ENCODE assay signal across 8 mouse cellular contexts in genomic region chr7:19092381-19093173, GRCm38 (mm10). TPM values are rescaled to one million over a fixed set of nuclear protein-coding genes. Genes with fewer than 3 reads are reported as not detected.
DNase-seq lines count a peak whose midpoint lies in the region; ATAC-seq lines count a peak whose summit lies in the region.

No protein-coding gene starts in this region.

- H3K9ac ChIP-seq in lung, embryonic 15.5 days, result peak overlapping the region; percentile 39

- H3K27me3 ChIP-seq in lung, embryonic 15.5 days, result no peaks in the 10 kb centered on the region
- peaks cover 1% of the 10 kb centered on the region for H3K27me3 ChIP-seq in splenic B cell, adult 2 months (ENCODE audit: control insufficient read depth, insufficient read depth, low read length, poor library complexity, severe bottlenecking)

- peak; percentile 72 for DNase-seq in ovary, adult 18-20 months (ENCODE audit: low spot score)
- DNase-seq in ovary, postnatal 14 days (ENCODE audit: low spot score), result no peak
- peak; percentile 87 for DNase-seq in embryo, embryonic 10 days (ENCODE audit: low spot score)
- peak; percentile 73 to 76 for DNase-seq in heart, adult 9 months (ENCODE audit: low spot score in 2 of 2)
- peak; percentile 67 for DNase-seq in kidney, adult 18-20 months
- DNase-seq in splenic B cell, adult 2 months (ENCODE audit: low read depth, low spot score), result peak; percentile 38
- no peak for DNase-seq in natural killer cell, adult 2 months (ENCODE audit: low spot score in 2 of 2)

- H3K4me2 ChIP-seq in lung, embryonic 15.5 days, result peak overlapping the region; percentile 92

- ATAC-seq in lung, embryonic 15.5 days (ENCODE audit: borderline replicate concordance, extremely low read depth, low FRiP score, low TSS enrichment), result peak; percentile 49

- 8% methylated on average over 38 of the region's 38 CpGs for WGBS in lung, embryonic 15.5 days

- H3K36me3 ChIP-seq in lung, embryonic 15.5 days, result peaks cover 32% of the 10 kb centered on the region
- H3K36me3 ChIP-seq in splenic B cell, adult 2 months (ENCODE audit: control insufficient read depth, insufficient read depth, low read length, poor library complexity, severe bottlenecking), result no peaks in the 10 kb centered on the region

- no peaks in the 10 kb centered on the region for H3K9me3 ChIP-seq in lung, embryonic 15.5 days

- H3K4me1 ChIP-seq in lung, embryonic 15.5 days, result peaks cover 40% of the 10 kb centered on the region

- H3K4me3 ChIP-seq in lung, embryonic 15.5 days, result peak overlapping the region; percentile 86

- peak overlapping the region; percentile 99 for H3K27ac ChIP-seq in lung, embryonic 15.5 days

RNA-seq across cellular contexts. Expression of gene Six5, which starts 1.8 kb away (rescaled TPM):
- 9.5 and 9.7 TPM in 2 replicates for polyA plus RNA-seq in lung, embryonic 15.5 days (2015; fragmentation: Nextera tagmentation; extraction: Ambion mirVana)

RNA-seq across cellular contexts. Expression of gene Dmpk, which starts 8.9 kb away (rescaled TPM):
- polyA plus RNA-seq in lung, embryonic 15.5 days (2015; fragmentation: Nextera tagmentation; extraction: Ambion mirVana), result 24.2 and 27.1 TPM in 2 replicates

RNA-seq across cellular contexts. Expression of gene Dmwd, which starts 16.6 kb away (rescaled TPM):
- polyA plus RNA-seq in lung, embryonic 15.5 days (2015; fragmentation: Nextera tagmentation; extraction: Ambion mirVana), result 15.9 and 17.1 TPM in 2 replicates

RNA-seq across cellular contexts. Expression of gene Gm4969, which starts 25.6 kb away (rescaled TPM):
- polyA plus RNA-seq in lung, embryonic 15.5 days (2015; fragmentation: Nextera tagmentation; extraction: Ambion mirVana), result 1.8 and 1.9 TPM in 2 replicates

RNA-seq across cellular contexts. Expression of gene Fbxo46, which starts 27.1 kb away (rescaled TPM):
- polyA plus RNA-seq in lung, embryonic 15.5 days (2015; fragmentation: Nextera tagmentation; extraction: Ambion mirVana), result 13.6 and 13.8 TPM in 2 replicates

Comparison
In these comparisons a context has a peak if more than half of its experiments do, and no peak if none do; other contexts are left out.
1. DNase-seq: peak in ovary, adult 18-20 months (single experiment), embryo, embryonic 10 days (single experiment), heart, adult 9 months (2 of 2), kidney, adult 18-20 months (single experiment) and splenic B cell, adult 2 months (single experiment); none in ovary, postnatal 14 days (single experiment) and natural killer cell, adult 2 months (0 of 2).